Mouse (Mus musculus) liver, embryonic 11.5 days (tissue): ENCODE measurements at regions not wholly inside any gene's neighbourhood (a gene's known extent, or its start where the extent isn't known, plus 50 kb on each side); places are given as distances from the start of the nearest gene placed in this dataset.
"Not testable (repeated sequence)": the region's sequence is repeated elsewhere in the genome, so short reads cannot be mapped to it uniquely, and the experiment has no call there.

ENCODE experiments used
- ATAC-seq: fragments of 200-750 bp; cut with Nextera tagmentation; replicated peaks from 2 replicates; pipeline ENCODE4 v1.8.0; 2017; ENCODE audit warnings: moderate number of reproducible peaks, mild to moderate bottlenecking, moderate TSS enrichment, moderate library complexity; ENCODE audit not compliant: low FRiP score
- DNase-seq: peaks from one replicate; pipeline ENCODE4 v3.0.0-alpha.2; 2017; ENCODE audit warnings: low spot score
- H3K27ac ChIP-seq: fragments of 300-500 bp; sonication (generic); 2 replicates; pipeline ENCODE4 v1.5.1; 2014; ENCODE audit warnings: mild to moderate bottlenecking, low read depth, low read length, control low read depth
- H3K27me3 ChIP-seq: fragments of 300-500 bp; sonication (generic); replicated peaks from 2 replicates; pipeline ENCODE4 v1.6.1; 2014; ENCODE audit warnings: low read length, mixed read lengths; ENCODE audit not compliant: control insufficient read depth, insufficient read depth
- H3K36me3 ChIP-seq: fragments of 300-500 bp; sonication (generic); 2 replicates; pipeline ENCODE4 v1.6.1; 2014; ENCODE audit warnings: mild to moderate bottlenecking, low read length, moderate library complexity, mixed read lengths; ENCODE audit not compliant: control insufficient read depth, insufficient read depth
- H3K4me1 ChIP-seq: fragments of 300-500 bp; sonication (generic); replicated peaks from 2 replicates; pipeline ENCODE4 v1.6.1; 2014; ENCODE audit warnings: low read length, mixed read lengths; ENCODE audit not compliant: control insufficient read depth, insufficient read depth
- H3K4me2 ChIP-seq: fragments of 300-500 bp; sonication (generic); 2 replicates; pipeline ENCODE4 v1.6.1; 2014; ENCODE audit warnings: mild to moderate bottlenecking, control low read depth, moderate library complexity
- H3K4me3 ChIP-seq: fragments of 300-500 bp; sonication (generic); 2 replicates; pipeline ENCODE4 v1.5.1; 2014; ENCODE audit warnings: low read depth, low read length, control low read depth
- H3K9ac ChIP-seq: fragments of 300-500 bp; sonication (generic); 2 replicates; pipeline ENCODE4 v1.6.1; 2014; ENCODE audit warnings: low read depth, low read length, control low read depth
- H3K9me3 ChIP-seq: fragments of 300-500 bp; sonication (generic); 2 replicates; pipeline ENCODE4 v1.6.1; 2016; ENCODE audit warnings: low read length, inconsistent platforms, mixed read lengths; ENCODE audit not compliant: control insufficient read depth
- WGBS: fragments of 180-500 bp; shearing (Covaris S2); extraction: QIAGEN DNeasy Blood & Tissue Kit; methylation state at CpG from one replicate; pipeline ENCODE4 v1.1.7; 2014; 5-methylcytosine and 5-hydroxymethylcytosine counted together

DNA sequence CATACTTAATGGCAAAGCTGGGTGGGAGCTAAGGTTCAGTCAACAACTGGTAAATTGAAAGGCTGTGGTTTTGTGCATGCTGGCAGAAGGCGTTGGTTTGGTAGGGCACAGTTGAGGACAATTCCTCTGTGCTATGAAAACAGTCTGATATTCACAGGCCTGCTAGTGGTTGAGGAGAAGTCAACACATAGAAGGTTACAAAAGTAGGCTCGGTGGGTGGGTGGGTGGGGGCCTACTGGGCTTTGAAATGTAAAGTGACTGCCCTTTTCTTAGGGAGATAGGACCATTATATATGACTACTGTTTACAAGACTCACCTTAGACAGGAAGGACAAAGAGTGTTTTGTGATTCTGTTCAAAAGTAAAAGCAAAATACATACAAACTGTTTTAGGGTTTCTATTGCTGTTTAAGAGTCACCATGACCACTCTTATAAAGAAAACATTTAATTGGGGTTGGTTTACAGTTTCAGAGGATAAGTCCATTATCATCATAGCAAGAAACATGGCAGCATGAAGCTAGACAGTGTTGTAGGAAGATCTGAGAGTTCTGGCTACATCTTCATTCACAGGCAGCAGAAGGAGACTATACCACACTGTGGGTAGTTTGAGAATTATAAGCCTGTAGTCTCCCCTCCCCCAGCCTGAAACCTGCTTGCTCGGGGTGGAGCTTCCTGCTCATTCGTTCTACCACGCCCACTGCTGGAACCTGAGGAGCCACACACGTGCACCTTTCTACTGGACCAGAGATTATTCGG, 166.3 kb upstream of the Trp63 start:
- Histone ChIP-seq H3K9ac (no peak overlapping the region), H3K27ac (no peak overlapping the region), H3K27me3 (no peaks in the 10 kb centered on the region), H3K4me2 (no peak overlapping the region), H3K4me3 (no peak overlapping the region), H3K9me3 (no peaks in the 10 kb centered on the region), H3K4me1 (no peaks in the 10 kb centered on the region), H3K36me3 (no peaks in the 10 kb centered on the region)
- peak; percentile 51 for ATAC-seq
- DNase-seq, result no peak
- WGBS, result 63% methylated on average over 5 of the region's 7 CpGs

DNA sequence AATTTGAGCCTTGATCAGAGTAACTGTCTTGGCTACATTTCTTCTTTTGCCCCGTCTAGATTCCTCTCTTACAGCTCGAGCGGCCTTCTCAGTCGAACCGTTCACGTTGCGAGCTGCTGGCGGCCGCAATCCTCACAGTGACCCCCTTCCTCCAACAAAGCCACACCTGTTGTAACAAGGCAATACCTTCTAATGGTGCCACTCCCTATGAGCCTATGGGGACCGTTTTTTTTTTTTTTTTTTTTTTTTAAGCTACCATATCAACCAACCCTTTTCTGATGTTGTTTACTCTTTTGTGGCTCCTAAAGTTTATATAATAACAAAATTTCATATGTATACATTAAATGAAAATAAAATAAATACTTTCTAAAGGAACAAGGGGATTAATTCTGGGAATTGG, 160.4 kb upstream of the Trp63 start:
- not testable (repeated sequence) for H3K9me3 ChIP-seq, H3K27ac ChIP-seq, H3K27me3 ChIP-seq, H3K9ac ChIP-seq, ATAC-seq, H3K4me1 ChIP-seq, H3K4me3 ChIP-seq, DNase-seq, H3K36me3 ChIP-seq, H3K4me2 ChIP-seq
- 81% methylated on average over 9 of the region's 10 CpGs for WGBS

DNA sequence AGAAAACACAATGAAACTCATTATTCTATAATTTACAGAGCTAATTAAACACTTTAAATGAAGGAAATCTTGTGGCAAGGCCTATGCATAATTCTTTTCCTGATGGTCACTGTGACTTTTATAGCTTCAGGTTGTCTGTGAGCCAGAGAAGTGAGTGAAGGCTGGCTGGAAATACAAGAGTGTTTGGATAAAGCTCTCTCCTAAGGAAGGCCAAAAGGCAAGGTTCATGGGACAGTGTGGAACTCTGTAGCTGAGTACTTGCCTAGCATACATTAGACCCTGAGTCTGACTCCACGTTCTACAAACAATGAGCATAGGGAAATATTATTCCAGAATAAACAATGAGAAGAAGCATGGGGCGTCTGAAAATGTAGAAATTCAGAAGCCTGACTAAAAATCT, 159.9 kb upstream of the Trp63 start:
- H3K27ac ChIP-seq, result no peak overlapping the region
- no peak for ATAC-seq
- no peak overlapping the region for H3K9ac ChIP-seq
- no peaks in the 10 kb centered on the region for H3K9me3 ChIP-seq
- H3K4me1 ChIP-seq, result no peaks in the 10 kb centered on the region
- no peak for DNase-seq
- H3K27me3 ChIP-seq, result no peaks in the 10 kb centered on the region
- WGBS, result 66% methylated on average over 2 of the region's 2 CpGs
- H3K36me3 ChIP-seq, result no peaks in the 10 kb centered on the region
- no peak overlapping the region for H3K4me3 ChIP-seq
- no peak overlapping the region for H3K4me2 ChIP-seq

DNA sequence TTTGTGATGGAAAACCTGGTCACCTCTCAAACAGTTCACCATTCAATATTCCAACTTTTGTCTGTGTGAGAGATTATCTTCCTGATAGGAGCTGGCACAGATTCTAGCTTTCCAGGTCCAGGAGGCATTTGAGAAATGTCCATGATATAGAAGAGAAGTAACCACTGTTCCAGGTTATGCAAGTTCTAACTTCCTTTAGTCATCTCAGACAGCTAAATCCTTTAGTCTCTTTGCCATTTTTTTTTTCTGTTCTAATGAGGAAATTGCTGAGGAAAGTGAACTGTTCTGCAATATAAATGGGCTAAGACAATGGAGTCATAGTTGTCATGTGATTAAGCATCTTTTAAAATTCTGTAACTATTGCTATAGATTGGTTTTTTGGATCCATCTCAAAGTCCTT, 155.7 kb upstream of the Trp63 start:
- Histone ChIP-seq H3K9ac (no peak overlapping the region), H3K4me3 (no peak overlapping the region), H3K27ac (no peak overlapping the region), H3K9me3 (no peaks in the 10 kb centered on the region), H3K4me2 (no peak overlapping the region), H3K4me1 (no peaks in the 10 kb centered on the region), H3K27me3 (no peaks in the 10 kb centered on the region), H3K36me3 (no peaks in the 10 kb centered on the region)
- DNase-seq (no peak), ATAC-seq (no peak)

DNA sequence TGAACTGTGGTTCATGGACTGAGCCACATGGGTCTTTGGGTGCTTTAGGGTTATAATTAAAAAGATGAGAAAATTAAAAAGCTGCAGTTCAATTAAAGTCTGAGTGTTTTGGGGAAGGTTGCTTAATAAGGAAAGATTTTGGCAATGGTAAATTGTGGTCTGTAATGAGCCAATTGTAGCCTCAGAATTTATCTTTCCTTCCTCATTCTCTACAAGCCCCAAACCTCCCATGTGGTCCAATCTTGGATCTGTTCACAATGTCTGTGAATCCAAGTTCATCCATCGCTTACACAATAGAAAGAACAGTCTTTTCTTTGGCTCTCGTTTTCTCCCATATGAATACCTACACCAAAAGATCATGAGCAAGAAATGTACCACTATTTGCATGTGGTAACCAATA, 155.2 kb upstream of the Trp63 start:
- Histone ChIP-seq H3K4me3 (no peak overlapping the region), H3K4me2 (no peak overlapping the region), H3K27ac (no peak overlapping the region), H3K36me3 (no peaks in the 10 kb centered on the region), H3K9ac (no peak overlapping the region), H3K27me3 (no peaks in the 10 kb centered on the region), H3K9me3 (no peaks in the 10 kb centered on the region), H3K4me1 (no peaks in the 10 kb centered on the region)
- WGBS, result 75% methylated on average over 2 of the region's 2 CpGs
- no peak for ATAC-seq
- DNase-seq, result no peak

DNA sequence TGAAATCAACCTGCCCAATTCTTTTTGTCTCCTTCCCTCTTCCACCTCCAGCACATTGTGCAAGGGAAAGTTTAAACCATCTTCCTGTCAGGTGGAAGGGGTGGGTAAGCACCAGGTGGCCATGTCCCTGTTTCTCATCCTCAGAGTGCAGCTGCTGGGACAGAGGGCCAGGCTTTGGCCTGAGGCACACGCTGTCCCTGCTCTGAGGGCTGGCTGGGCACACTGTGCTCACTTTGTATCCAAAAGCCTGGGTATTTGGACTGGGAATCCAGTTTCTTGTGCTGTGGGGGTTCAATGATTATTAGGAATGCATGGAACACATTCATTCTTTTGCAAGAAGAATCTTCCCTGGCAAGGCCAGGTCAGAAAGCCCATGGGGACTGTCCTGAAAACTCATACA, 153.9 kb upstream of the Trp63 start:
- no peaks in the 10 kb centered on the region for H3K9me3 ChIP-seq
- DNase-seq (no peak), ATAC-seq (no peak)
- no peak overlapping the region for H3K4me3 ChIP-seq
- no peak overlapping the region for H3K27ac ChIP-seq
- no peak overlapping the region for H3K9ac ChIP-seq
- 75% methylated on average over 1 of the region's 1 CpGs for WGBS
- no peaks in the 10 kb centered on the region for H3K27me3 ChIP-seq
- no peaks in the 10 kb centered on the region for H3K4me1 ChIP-seq
- H3K4me2 ChIP-seq, result no peak overlapping the region
- H3K36me3 ChIP-seq, result no peaks in the 10 kb centered on the region

DNA sequence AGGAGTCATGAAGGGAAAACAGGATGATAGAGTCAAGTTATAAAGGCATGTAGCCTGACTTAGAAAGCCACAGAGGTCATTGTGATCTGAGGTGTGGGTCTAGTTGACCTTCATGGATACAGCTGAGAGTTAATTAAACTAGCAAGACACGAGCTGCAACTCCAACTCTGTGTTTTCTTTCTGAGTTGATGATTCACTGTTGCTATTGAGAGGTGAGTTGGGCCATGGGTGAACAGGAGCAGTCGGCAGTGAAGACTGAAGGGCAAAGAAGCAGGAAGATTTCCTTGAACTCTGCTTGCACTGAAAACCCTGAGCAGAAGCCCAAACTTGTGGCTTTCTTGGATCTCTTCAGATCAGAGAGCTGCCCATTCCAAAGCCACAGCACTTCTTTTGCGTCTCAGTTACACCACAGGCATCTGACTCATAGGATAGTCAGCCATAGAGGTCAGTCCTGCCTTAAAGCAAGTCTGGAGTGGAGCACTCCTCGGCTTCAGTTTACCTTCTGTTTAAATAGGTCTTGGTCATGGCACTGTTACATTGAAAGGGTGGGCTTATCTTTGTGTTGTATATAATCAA, 151.7 kb upstream of the Trp63 start:
- Histone ChIP-seq H3K27ac (no peak overlapping the region), H3K9ac (no peak overlapping the region), H3K36me3 (no peaks in the 10 kb centered on the region), H3K27me3 (no peaks in the 10 kb centered on the region), H3K4me1 (no peaks in the 10 kb centered on the region), H3K9me3 (no peaks in the 10 kb centered on the region), H3K4me3 (no peak overlapping the region), H3K4me2 (no peak overlapping the region)
- DNase-seq, result no peak
- 65% methylated on average over 4 of the region's 4 CpGs for WGBS
- no peak for ATAC-seq

DNA sequence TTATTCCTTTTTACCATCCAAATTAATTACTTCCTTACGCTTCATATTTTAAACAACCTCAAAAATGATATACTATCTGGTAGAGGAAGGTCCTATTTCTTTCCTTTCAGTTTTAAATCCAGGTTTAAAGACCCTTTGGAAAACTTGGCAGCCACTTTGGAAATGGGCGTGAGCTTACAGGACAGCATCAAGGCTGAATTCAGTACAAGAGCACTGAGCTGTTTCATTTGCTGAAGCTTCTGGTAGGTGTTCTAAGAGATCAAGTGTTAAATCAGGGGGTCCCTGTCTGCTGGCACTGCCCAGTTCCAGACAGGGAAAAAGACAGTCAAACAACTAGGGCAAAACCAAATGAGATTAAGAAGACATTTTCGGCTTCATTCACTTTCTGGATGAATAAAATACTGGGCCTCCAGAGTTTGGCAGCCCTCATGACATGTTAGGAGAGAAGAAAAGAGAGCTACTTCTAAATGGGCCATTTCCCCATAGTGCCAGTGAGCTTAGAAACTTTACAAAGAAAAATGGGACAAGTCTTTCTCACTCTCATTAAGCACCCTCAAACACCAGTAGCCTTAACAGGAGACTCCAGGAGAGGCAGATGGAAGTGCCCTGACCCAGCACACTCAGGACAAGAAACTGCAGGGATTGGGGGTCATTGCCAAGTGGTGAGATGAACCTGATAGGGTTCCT, 150.9 kb upstream of the Trp63 start:
- Histone ChIP-seq H3K4me3 (no peak overlapping the region), H3K9me3 (no peaks in the 10 kb centered on the region), H3K4me1 (no peaks in the 10 kb centered on the region), H3K36me3 (no peaks in the 10 kb centered on the region), H3K27me3 (no peaks in the 10 kb centered on the region), H3K27ac (no peak overlapping the region), H3K4me2 (no peak overlapping the region), H3K9ac (no peak overlapping the region)
- ATAC-seq (no peak), DNase-seq (no peak)
- WGBS, result 80% methylated on average over 3 of the region's 3 CpGs

DNA sequence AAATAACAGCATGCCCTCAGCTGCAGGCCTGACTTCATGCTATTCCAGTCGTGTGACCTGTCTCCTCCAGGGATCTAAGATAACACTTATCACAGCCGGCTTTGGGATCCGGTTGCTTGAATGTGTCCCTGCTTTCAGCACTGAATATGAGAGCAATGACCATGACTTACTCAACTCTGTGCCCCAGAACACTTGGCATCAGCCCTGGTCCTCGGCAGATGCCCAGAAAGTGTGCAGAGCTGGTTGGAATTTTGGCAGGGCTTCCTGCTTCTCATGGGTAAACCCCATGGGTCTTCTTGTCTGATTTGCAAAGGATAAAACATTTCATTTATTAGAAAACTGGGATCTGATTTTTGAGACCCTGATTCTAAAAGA, 150.4 kb upstream of the Trp63 start:
- WGBS, result 63% methylated on average over 4 of the region's 4 CpGs
- Histone ChIP-seq H3K4me1 (no peaks in the 10 kb centered on the region), H3K4me3 (no peak overlapping the region), H3K27me3 (no peaks in the 10 kb centered on the region), H3K27ac (no peak overlapping the region), H3K9me3 (no peaks in the 10 kb centered on the region), H3K9ac (no peak overlapping the region), H3K36me3 (no peaks in the 10 kb centered on the region), H3K4me2 (no peak overlapping the region)
- ATAC-seq (no peak), DNase-seq (no peak)
